Mouse (Mus musculus) cerebellum, adult 8-10 months (tissue): ENCODE measurements around the gene Slco2a1.

Source experiments
- DNase-seq: peaks from one replicate; pipeline ENCODE4 v3.0.0; 2022

Gene Slco2a1

DNA sequence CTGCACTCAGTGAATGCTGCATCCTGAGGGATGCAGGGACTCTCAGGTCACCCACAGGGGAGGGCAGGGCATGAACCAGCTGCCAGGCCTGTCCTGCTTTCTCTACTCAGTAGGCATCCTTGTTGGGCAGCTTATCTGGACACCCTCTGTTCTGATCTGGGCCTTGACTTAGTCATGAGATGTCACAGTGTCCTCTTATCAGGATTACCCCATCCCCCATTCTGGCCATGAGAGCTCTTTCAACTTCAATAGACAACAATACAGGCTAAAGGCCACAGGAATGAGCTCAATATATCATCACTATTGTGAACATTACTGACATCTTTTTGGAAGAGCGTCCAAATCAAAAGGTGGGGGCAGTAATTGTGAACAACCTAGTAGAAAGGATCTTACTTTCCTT is 3.4 kb upstream of the Slco2a1 start:
- DNase-seq, result no peak

DNA sequence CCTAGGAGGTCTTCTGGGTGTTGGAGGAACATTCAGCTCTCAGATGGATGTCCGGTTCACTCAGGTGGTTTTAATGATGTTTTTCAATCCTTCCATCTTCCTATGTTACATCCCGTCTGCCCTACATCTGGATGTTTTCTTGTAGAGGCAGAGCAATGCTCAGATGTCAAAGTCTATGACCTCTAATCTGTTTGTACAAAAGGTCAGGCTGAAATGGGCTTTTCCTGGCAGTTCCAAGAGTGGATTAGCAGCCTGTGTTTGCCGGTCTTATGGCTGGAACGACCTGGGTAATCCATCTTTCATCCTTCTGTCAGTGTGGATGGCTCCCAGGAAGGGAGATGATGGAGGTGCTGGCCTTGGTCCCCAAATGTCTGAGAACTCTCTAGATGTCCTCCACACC is 2.6 kb upstream of the Slco2a1 start:
- DNase-seq, result no peak

DNA sequence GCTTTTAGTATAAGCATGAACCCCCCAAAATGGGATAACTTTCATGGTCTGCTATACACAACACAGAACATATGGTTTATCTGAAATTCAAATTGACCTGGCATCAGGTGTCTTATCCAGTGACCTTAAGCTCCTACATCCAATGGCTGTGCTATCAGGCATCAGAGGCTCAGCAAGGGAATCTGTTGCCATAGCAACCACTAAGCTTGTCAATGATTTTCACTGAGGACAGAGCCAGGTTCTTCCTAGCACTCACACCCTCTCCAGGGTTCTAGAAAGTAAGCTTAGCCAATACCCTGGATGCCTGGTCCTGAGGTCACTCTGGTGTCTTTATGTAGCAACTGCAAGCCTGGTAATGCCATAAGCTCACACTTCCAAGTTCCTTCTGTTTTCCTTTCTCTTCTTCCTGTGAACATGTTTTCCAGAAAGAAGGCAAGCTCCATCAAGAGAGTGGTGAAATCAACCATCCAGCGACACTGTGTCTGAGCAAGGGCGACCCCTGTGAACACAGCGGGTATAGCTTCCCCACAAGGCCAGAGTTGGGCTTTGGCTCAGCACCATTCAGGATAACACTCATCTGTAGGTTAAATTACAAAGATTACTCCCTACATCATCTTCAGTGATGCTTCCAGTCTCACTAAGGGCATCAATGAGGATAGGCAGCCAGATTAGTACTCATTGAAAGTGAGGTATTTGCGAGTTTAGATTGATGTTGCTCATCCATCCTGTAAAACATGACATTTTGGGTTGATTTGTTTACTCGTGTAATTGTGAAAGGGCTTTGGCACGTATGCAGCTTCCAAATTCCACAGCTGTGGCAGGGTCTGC is 2.0 kb downstream of the Slco2a1 start:
- no peak for DNase-seq

DNA sequence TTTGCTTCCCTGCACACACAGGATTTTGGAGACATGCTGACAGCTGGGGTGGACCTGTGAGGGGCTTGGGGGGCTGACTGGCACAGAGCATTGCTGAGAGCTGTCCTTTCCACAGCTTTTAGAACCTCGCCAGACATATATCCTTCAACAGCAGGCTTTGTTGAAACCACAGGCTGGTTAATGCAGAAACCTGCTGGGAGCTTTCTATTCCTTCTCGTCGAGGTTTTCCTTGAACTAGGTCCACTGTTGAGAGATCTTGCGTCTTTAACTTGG is 2.6 kb downstream of the Slco2a1 start:
- no peak for DNase-seq

DNA sequence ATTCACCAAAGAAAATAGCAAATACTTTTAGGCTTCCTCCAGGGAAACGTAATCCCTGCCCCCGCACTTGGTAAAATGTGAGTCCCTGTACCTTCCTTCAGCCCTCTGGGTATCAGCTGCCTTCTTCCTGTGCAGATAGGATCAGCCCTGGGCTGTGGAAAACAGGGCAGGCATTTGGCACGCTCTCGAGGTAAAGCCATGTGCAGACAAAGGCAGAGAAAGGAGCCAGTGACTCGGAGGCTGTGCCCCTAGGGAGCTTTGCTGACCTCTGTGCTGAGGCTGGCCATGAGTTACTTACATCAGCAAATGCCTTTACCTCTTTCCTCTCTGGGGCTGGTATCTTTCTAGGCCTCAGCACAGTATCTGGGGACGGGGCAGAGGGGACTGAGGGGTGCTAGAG is 4.4 kb downstream of the Slco2a1 start:
- DNase-seq, result no peak

DNA sequence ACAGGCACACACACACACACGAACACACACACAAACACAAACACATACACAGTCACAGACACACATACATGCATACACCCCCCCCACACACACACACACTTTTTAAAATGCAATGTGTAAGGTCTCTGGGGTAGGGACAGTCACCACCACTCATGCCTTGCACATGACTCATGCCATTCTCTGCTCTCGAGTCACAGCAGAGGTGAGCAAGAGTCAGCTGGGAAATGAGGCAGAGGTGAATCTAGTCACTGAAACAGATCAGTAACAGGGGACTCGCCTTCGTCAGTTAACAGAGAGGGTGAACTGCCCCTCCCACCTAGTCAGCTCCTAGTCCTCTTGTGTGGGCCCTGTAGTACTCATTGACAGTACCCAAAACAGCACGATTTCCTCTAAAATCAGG is 5.3 kb downstream of the Slco2a1 start:
- DNase-seq, result no peak

DNA sequence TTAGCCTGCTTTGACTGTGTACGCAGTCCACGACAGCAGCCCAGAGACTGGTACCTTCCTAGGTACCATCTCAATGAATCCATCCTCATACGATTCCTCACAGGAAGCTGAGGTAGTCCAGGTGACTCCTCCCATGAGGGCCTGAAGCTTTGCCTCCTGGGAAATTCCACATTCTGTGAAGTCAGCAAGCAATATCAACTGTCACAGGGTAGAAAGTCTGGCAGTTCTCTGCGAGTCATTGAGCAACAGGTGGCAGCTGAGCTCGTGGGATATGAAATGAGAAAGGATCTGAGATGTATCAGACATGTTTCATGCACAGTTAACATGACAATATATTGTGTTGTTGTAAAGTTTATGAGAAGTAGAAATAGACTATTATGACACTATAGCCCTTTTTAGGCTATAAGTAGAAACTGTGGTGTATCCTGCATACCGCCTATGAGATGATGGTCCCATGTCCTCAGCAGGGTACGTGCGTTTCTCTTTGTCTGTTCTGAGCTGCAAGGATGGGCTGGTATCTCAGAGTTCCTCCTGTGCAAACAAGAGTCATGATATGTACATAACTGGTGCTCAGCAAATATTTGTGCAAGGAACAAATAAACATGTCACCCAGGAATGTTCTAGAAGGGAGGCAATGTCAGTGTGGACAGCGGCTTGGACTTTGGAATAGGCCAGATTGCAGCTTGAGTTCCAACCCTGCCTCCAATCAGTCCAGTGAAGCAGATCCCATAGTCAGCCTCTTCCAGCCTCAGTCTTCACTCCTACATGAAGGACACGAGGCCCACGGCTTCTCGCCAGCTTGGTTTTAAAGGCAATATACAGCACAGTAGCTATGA is 7.5 kb downstream of the Slco2a1 start:
- no peak for DNase-seq

DNA sequence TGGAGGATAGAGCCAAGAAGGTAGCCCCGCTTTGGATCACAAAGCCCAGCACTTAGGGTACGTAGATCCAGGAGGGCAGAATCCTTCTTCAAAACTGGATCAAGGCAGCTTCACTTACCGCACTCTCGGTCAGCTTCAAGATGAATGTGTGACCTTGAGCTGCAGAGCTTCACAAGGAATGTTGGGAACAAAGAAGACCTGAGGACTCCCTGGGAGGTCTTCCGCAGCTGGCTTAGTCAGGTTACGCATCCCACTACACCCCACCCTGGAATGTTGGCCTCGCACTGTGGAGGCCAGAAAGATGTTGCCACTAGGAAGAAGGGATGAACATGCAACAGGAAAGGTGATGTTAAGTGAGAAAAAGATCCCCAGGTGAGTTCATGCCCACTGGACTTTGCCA is 11.9 kb downstream of the Slco2a1 start:
- DNase-seq, result no peak

DNA sequence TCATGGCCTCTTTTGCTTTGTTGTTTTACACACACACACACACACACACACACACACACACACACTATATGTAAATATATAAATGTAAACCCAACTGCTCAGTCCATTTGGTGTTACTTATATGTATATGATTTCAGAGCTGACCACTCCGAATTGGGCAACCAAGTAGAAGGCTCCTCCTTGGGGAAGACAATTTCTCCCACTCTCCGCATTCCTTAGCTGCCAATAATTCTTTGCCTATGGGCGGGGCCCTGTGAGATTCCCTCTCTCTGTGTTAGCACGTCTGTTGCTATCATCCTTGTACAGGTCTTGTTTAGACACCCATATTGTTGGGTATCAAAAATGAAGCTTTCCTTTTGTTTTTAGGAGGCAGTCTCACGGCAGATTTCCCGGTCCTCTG is 15.8 kb downstream of the Slco2a1 start:
- no peak for DNase-seq

DNA sequence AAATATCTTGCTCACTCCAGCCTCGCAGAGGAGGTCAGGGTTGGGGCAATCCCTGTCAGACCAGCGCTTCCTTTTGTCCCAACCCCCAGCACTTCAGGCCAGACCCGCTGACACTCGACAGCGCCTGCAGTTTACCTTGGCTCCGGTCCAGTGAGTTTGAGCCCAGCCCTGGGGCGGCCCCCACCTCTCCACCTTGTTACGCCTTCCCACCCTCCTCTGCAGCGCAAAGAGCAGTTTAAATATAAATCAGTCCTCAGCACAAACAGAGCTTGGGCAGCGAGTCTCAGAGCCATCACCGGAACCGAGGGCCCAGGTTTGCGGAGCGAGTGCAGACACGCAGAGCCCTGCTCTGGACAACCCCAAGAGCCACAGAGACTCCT is 19.2 kb downstream of the Slco2a1 start:
- DNase-seq, result no peak

DNA sequence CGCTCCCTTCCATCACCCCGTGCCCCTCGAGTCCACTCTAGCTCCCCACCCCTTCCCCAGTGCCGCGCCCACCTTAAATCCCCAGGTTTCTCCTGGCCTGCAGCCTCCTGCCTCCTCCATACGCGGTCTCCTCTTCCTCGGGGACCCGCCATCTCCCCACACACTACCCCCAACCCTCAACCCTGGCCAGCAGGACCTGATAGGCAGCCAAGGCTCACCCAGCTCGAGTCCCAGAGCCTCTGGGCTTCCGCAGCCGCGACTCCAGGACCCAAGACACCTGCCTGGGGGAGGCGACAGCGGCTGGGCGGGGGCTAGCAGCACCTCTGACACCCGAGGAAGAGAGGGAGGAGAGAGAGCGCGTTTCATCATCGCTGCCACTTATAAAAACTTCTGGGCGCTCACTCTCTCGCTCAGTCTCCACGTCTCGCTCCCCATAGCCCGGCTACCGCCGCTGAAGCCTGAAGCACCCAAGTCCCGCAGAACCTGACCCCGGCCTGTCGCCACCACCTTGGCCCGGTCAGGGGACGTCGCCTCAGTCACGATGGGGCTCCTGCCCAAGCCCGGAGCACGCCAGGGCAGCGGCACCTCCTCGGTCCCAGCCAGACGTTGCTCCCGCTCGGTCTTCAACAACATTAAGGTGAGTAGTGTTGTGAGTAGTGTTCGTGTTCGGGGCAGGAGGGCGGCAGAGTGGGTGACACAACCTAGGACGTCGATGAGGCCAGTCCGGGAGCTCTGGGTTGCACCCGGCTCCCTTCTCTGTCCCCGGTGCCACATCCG is 19.8 kb downstream of the Slco2a1 start:
- peak; percentile 3 for DNase-seq

DNA sequence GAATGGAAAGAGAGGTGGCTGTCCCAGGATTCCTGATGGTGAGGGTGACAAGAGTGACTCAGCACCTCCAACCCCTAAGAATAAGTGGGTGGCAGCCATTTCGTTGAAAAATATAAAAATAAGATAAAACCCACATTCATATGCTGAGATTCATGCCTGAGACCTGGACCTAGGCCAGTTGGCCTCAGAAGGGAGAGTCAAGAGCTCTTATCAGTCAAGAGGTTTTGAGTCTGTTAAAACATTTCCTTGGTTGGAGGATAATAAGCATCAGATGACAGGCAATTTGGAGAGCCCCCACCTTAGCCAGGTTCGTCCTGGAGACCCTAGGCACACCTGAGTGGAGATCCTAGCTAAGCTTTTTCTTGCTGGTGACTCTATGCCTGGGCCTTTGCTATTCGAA is 21.6 kb downstream of the Slco2a1 start:
- DNase-seq, result no peak

DNA sequence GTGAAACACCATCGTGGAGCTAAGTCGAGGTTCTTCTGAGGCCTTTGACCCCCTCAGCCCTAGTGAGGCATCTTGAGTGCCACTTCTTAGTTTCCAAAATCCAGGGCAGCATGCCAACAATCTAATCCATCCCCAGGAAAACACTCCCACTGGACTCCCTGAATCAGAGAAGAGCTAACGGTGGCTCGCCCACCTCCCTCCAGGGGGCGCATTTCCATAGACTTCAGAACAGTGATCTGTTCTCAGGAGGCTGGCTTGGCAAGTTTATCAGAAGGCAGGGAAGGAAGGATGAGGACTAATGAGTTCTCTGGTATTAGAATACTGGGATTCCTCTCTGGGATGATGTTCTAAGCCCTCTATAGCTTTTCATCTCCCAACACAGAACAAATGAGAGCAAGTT is 24.9 kb downstream of the Slco2a1 start:
- DNase-seq, result peak; percentile 27

DNA sequence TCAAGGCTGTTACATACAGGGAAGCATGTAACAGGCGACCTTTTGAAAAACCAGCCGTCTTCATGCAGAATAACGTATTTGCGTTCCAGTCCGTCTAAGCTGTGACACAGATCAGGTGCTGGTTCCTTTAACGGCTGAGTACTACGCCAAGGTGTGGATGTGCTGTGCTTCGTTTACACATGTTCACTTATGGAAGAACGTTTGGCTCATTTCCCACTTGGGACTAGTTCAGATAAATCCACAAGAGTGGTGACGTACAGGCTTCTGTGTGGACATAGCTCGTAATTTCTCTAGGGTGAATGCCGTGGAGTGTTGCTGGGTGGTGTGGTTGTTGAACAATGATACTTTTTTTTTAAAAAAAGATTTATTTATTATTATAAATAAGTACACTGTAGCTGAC is 26.2 kb downstream of the Slco2a1 start:
- no peak for DNase-seq

DNA sequence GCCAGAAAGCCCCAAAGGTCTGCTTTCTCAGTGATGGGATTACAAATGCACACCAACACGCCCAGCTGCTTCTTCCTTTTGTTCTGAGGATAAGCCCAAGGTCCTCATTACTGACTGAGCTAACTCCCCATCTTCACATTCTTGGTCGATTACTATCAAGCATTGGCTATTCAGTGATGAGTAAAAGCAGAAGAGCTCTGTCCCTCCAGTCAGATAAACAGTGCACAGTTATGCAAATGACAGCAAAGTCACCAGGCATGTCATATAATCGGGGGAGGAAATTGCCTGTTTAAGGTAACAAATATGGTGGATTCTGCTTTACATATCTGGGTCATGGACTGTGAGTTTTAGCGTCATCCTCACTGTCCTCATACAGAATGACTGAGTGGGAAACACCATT is 35.6 kb downstream of the Slco2a1 start:
- DNase-seq, result no peak

DNA sequence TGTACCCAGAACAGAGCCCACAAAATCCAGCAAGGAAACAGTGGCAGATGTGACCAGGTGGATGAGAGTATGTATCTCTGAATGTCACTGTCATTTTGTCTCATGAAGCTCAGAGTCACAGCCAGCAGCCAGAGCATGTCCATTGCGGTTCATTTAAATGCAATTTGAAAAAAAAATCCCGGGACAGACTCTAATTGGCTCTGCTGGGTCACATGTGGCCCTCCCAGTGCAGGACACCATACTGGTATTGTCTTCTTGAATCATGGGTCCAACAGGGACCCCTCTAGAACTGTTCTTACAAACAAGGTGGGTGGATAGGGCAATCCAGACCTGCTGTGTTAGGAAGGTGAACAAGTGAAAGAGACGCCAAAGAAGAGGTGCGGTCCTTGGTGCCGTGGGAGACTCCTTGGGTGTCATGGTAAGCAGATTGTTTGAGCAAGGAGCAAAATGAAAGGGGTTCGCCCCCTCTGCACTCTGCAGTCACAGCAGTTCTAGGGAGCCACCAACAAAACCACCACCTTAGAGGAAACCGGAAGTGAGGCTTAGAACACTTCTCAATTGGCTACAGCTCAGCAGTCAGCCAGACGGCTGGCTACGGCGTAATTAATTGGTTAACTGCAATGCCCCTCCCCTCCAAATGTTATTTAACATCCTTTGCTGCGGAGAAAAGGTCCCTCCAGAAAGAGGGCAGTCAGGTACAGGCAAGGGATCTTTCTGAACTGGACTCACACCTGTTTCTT is 38.8 kb downstream of the Slco2a1 start:
- no peak for DNase-seq

DNA sequence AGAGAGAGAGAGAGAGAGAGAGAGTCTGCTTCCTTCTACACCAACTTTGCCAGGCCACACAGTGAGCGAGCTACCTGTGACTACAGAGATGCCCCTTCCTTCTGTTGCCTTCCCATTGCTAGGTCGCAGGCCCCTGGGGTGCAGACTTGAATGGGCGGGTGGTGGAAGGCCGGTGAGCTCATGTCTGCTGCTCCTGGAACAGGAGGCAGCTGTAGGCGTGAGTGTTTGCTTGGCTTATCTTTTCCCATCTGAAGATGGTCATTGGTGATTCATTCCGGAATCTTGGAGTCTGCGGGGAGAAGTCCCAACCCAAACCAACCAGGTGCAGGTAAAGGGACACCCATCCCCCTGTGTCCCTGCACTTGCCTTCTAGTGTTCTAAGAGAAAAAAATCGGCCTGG is 40.5 kb downstream of the Slco2a1 start:
- DNase-seq, result no peak

DNA sequence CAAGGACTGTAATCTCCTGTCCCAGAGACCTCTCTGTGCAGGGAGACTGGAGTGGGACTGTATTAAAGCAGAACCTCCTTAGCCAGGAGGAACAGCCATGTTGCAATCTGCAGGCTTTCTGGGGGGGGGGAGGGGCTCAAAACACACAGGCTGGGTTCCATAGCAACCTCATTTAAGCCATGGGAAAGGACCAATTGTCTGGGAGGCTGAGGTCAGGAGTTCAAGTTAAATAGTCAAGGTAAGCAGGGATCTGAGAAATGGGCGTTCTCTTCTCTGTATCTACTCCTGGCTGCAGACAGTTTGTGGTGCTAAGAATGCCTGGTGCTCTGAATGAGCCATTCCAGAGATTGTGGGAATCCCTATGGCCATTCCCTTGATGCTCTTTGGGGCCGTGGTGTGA is 41.5 kb downstream of the Slco2a1 start:
- DNase-seq, result no peak

DNA sequence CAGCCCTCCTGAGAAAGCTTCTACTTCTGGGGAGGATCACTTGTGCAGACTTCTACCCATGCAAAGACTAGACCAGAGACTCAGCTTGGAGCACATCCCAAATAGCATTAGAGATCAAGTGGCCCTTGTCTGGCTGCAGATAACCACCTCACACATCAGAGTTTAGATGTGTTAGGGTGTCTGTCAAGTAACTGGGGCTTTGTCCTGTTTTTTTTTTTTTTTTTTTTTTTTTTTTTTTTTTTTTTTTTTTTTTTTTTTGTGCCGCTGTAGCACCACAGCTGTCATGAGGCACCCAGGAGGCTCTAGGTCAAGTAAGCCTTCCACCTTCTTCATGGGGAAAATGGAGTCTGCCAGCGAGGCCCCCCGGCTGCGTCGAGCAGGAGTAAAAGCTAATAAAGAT is 42.7 kb downstream of the Slco2a1 start:
- no peak for DNase-seq

DNA sequence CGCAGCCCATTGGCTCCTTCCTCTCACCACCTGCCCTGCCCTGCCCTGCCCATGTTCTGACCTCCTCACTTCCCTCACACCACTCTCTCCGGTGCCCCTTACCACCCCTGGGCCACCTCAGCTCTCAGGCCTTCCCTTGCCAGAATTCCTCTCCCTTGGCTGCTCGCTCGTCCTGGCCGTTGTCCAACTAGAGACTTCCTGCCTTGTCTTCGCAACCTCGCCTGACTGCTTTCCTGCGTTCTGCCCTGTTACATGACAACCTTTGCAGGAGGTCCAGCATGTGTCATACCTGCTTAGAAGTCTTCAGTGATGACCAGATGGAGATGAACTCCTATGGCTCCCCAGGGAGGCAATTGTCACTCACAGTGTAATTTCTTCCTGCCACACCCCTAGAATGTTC is 43.7 kb downstream of the Slco2a1 start:
- no peak for DNase-seq

DNA sequence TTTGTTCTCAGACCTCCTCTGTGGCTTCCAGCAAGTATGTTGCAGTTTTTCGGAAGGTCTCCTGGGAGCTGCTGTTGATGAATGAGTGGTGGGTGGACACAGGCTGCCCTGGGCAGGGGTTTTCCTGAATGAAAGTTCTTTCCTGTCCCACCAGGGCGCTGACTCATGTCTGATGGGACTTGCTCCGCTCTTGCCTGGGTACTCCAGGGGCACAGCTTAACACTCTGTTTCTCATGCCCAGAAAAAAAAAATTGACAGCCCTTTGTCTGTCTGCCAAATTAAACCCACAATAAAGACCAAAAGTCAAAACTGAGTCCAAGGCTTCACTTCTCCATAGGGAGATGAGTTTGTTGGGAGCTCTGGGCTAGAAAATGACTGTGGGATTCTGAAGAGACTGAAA is 44.9 kb downstream of the Slco2a1 start:
- DNase-seq, result no peak

DNA sequence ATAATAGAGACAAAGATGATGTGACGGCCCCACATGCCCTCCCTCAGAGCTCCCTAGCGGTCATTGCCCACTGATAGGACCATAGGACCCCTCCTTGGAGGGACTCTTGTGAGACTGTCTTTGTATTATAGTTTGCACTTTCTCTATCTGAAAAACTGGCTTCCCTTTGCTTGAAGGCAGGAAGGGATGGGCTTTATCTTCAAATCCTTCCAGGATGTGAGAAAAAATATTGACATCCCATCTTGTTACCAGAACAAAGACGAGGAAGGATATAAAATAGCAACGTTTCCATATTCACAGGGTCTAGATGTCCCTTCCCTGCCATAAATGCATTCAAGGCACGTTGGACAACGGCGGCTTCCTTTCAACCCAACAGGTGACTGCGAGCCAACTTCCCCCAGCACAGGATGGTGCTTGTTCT is 48.5 kb downstream of the Slco2a1 start:
- DNase-seq, result no peak

DNA sequence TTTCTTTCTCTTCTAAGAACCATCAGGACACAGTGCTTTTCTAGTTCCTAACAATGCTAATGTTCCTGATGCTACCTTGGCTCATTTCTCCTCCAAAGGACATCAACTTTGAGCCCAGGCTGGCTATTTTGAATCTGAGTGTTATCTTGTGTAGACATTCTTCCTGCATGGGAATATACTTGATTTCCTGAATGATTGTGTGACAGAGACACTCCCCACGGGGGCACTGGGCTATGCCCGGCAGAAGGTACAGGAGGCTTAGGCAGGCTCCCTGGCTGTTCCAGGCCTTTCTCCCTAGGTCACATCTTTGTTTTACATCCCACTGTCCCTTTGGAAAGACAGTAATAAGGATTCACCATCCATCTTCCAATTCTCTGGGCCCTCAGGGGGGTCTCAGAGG is 49.8 kb downstream of the Slco2a1 start:
- no peak for DNase-seq
